Mouse (Mus musculus): Measurements from ENCODE around the gene Eif5.
A peak's percentile ranks its signal among the peaks of the same experiment; 100 is the strongest.
"Not testable (repeated sequence)": the region's sequence is repeated elsewhere in the genome, so short reads cannot be mapped to it uniquely, and the experiment has no call there.

The Eif5 gene

DNA sequence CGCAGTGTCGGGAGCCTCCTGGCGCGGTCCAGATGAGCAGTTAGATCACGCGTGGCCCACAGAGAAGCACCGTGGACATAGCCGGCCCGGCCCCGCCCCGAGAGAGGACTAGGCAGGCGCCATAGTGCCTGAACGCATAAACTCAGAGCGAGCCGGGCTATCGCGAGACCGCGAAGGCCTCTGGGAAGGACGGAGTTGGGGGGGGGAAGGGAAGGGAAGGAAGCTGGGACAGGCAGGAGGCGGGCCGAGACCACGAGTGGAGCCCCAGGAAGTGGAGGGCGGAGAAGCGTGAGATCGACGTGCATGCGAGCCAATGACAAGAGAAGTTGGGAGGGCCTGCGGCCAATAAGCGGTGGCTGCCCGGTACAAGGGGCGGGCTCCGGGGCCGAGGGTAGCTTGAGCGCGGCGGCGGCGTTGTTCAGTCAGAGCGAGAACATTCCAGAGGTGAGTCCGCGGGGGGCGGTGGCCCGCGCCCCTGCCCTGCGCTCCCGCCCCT, at the start of gene Eif5:
Eif5 (plus strand) TSS at position 221 of the 496 bp plus-strand sequence.
- peak; percentile 99 for DNase-seq

- DNase-seq = no peak
Measured at GRCm38 (mm10) chr12:111489261-111489865, 48.5 kb upstream of the Eif5 start.

DNA sequence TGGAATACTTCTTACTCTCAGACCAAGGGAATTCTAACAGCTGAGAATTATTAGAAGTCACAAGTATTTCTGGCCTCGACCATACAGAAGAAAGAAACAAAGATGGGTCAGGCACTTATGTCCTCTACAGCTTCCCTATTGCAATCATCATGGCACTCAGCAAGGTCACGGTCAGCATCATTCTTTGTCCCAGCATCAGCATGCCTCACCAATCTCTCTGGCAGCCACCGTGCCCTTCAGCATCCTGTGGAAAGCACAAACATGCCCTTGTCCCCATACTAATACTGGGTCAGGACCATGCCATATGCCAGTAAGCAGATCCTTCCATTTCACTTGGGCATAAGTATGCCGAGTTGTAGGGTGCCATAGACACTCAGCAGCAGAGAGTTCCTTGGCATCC, 42.9 kb upstream of the Eif5 start:
- DNase-seq = no peak

DNA sequence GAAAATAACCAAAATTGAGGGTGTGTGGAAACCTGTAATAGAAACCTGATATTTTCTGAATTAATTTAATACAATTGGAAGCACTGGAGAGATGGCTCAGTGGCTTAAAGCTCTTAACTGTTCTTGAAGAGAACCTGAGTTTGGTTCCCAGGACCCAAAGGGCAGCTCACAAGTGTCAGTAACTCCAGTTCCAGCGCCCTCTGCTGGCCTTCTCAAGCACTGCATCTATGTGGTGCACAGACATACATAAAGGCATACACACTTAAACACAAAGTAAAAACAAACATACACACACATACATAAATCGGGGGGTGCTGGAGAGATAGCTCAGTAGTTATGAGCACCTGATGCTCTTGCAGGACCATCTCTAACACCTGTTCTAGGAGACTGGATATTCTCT, 40.7 kb upstream of the Eif5 start:
- no peak for DNase-seq

GRCm38 (mm10) chr12:111499617-111500016, 38.2 kb upstream of the Eif5 start:
- DNase-seq = no peak

- peak in 1 of 2 experiments; percentile 13 for DNase-seq
Measured at GRCm38 (mm10) chr12:111500725-111501124, 37.1 kb upstream of the Eif5 start.

GRCm38 (mm10) chr12:111503063-111503567, 34.7 kb upstream of the Eif5 start:
- DNase-seq = no peak

- no peak for DNase-seq
Measured at GRCm38 (mm10) chr12:111503571-111503970, 34.2 kb upstream of the Eif5 start.

GRCm38 (mm10) chr12:111504904-111505303, 32.9 kb upstream of the Eif5 start:
- peak; percentile 90 to 96 for DNase-seq

DNA sequence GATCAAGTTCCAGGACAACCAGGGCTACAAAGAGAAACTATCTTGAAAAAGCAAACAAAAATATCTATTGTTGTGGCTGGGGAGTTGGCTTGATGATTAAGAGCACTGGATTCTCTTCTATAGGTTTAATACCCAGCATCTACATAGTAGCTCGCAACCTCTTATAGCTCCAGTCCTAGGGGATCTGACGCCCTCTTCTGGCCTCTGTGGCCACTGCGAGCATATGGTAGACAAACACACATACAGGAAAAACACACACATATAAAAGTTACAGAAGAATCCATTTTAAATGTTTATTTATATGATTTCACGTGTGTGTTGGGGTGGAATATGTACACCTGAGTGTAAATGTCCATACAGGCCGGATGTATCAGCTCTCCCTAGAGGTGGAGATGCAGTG, 30.8 kb upstream of the Eif5 start:
- DNase-seq = no peak

GRCm38 (mm10) chr12:111507962-111508361, 29.9 kb upstream of the Eif5 start:
- DNase-seq = no peak

DNA sequence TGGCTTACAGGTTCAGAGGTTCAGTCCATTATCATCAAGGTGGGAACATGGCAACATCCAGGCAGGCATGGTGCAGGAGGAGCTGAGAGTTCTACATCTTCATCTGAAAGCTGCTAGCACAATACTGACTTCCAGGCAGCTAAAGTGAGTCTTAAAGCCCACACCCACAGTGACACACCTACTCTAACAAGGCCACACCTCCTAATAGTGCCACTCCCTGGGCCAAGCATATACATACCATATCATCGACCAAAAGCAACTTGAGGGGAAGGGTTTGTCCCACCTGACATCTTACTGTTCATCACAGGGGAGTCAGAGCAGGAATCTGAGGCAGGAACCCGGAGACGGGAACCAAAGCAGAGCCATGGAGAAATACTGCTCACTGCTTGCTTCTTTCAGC, 29.4 kb upstream of the Eif5 start:
- DNase-seq = not testable (repeated sequence)

- no peak for DNase-seq
Measured at GRCm38 (mm10) chr12:111512572-111513063, 25.2 kb upstream of the Eif5 start.

DNA sequence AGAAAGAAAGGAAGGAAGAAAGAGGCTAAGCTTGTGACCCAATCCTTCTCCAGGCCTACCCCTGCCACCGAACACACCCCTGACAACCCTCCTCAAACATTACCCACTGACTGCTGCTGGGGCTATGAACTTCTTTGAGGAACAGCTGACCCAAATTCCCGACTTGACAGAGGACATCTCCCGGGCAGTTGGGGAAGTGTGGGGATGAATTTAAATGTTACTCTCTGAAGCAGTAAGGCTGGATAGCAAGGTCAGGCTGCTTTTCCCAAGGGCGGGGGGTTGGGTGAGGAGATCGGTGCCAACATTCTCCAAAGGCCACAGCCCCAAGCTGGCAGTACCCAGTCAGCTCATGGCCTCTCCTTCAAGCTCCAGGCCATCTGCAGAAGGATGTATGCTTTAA, 24.1 kb upstream of the Eif5 start:
- peak in 1 of 2 experiments; percentile 26 for DNase-seq

GRCm38 (mm10) chr12:111514231-111514792, 23.5 kb upstream of the Eif5 start:
- no peak for DNase-seq

- no peak for DNase-seq
Measured at GRCm38 (mm10) chr12:111514874-111515649, 22.8 kb upstream of the Eif5 start.

- DNase-seq = no peak
Measured at GRCm38 (mm10) chr12:111515920-111516319, 21.9 kb upstream of the Eif5 start.

- DNase-seq = no peak
Measured at GRCm38 (mm10) chr12:111516826-111517225, 21.0 kb upstream of the Eif5 start.

DNA sequence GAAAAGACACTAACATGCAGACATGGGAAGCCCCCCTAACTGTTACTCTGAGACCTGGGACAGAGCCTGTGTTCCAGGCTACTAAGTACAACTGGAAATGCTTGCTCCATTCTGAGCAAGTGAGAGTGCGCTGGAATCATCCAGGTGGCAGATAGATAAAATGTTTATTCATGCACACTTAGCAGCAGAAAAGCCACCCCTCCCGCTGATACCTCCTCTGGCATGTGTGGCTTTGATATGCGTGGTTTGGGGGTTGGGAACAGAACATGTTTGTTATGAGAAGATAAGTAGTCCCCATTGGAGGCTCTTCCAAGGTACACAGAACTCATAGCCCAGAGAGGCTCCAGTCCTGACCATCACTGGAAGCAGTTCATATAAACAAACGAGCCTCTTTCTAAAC, 19.9 kb upstream of the Eif5 start:
- no peak for DNase-seq

GRCm38 (mm10) chr12:111518391-111518790, 19.4 kb upstream of the Eif5 start:
- no peak for DNase-seq

DNA sequence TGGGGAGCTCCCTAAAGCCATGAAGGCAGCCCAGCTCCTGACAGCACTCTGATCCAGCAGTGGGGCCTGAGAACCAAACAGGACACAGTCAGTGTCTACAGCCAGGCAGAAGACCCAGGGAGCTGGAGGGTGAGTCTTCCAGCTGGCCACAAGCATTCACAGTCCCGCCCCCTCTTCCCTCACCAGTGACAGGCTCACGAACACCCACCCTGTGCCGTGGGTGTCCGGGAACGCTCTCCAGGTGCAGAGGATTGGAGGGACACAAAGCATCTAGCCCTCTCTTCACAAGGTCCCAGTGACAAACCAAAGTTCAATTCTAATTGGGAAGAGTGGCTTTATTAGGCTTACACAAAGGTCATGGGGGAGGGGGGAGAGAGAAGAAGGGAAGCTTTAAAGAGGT, 18.0 kb upstream of the Eif5 start:
- DNase-seq = no peak

- DNase-seq = no peak
Measured at GRCm38 (mm10) chr12:111520994-111521393, 16.8 kb upstream of the Eif5 start.

GRCm38 (mm10) chr12:111524469-111524868, 13.3 kb upstream of the Eif5 start:
- no peak for DNase-seq

GRCm38 (mm10) chr12:111524883-111525282, 12.9 kb upstream of the Eif5 start:
- DNase-seq = no peak
